Mouse (Mus musculus) lung, embryonic 16.5 days (tissue): ENCODE measurements around the gene 2700049A03Rik. TPM values are rescaled to one million over a fixed set of nuclear protein-coding genes. Genes with fewer than 3 reads are reported as not detected.
"Not testable (repeated sequence)": the region's sequence is repeated elsewhere in the genome, so short reads cannot be mapped to it uniquely, and the experiment has no call there.

Experiments used
- ATAC-seq: fragments of 200-750 bp; cut with Nextera tagmentation; 2 replicates; pipeline ENCODE4 v1.8.0; 2017; ENCODE audit warnings: low read depth, mild to moderate bottlenecking, moderate library complexity
- H3K27ac ChIP-seq: fragments of 300-500 bp; sonication (generic); 2 replicates; pipeline ENCODE4 v1.5.1; 2014; ENCODE audit warnings: mild to moderate bottlenecking, control low read depth, low read length
- H3K27me3 ChIP-seq: fragments of 300-500 bp; sonication (generic); 2 replicates; pipeline ENCODE4 v1.6.1; 2014; ENCODE audit warnings: low read depth, low read length, mixed read lengths; ENCODE audit not compliant: control insufficient read depth, insufficient read depth
- H3K36me3 ChIP-seq: fragments of 300-500 bp; sonication (generic); 2 replicates; pipeline ENCODE4 v1.6.1; 2014; ENCODE audit warnings: low read length; ENCODE audit not compliant: control insufficient read depth, insufficient read depth
- H3K4me1 ChIP-seq: fragments of 300-500 bp; sonication (generic); replicated peaks from 2 replicates; pipeline ENCODE4 v1.6.1; 2014; ENCODE audit warnings: low read length, mixed read lengths; ENCODE audit not compliant: control insufficient read depth, insufficient read depth
- H3K4me2 ChIP-seq: fragments of 300-500 bp; sonication (generic); 2 replicates; pipeline ENCODE4 v1.6.1; 2014; ENCODE audit warnings: low read depth, low read length, control low read depth
- H3K4me3 ChIP-seq: fragments of 300-500 bp; sonication (generic); 2 replicates; pipeline ENCODE4 v1.5.1; 2014; ENCODE audit warnings: mild to moderate bottlenecking, low read length, control low read depth
- H3K9ac ChIP-seq: fragments of 300-500 bp; sonication (generic); 2 replicates; pipeline ENCODE4 v1.6.1; 2014; ENCODE audit warnings: low read length, control low read depth
- H3K9me3 ChIP-seq: fragments of 300-500 bp; sonication (generic); 2 replicates; pipeline ENCODE4 v1.6.1; 2016; ENCODE audit warnings: low read length; ENCODE audit not compliant: control insufficient read depth
- WGBS: fragments of 180-500 bp; shearing (Covaris S2); extraction: QIAGEN DNeasy Blood & Tissue Kit; methylation state at CpG from one replicate; pipeline ENCODE4 v1.1.7; 2014; 5-methylcytosine and 5-hydroxymethylcytosine counted together
- polyA plus RNA-seq: library from polyadenylated mRNA; unstranded; fragments of >200 nt; fragmentation: Nextera tagmentation; extraction: Ambion mirVana; gene quantifications from 2 replicates; pipeline ENCODE4 v1.2.1, GENCODE M21; 2015

The 2700049A03Rik gene
- polyA plus RNA-seq = 15.5 and 18.4 TPM in 2 replicates

GRCm38 (mm10) chr12:71136130-71136973 lies at the start of gene 2700049A03Rik, which contains the start of gene Timm9:
2700049A03Rik (plus strand) TSS chr12:71136848.
Timm9 (minus strand) TSS chr12:71136684.
- Histone ChIP-seq H3K27me3 (no peaks in the 10 kb centered on the region), H3K9ac (peak within 1 kb of the TSS; percentile 85), H3K27ac (peak within 1 kb of the TSS; percentile 63), H3K36me3 (peaks cover 15% of the 10 kb centered on the region), H3K9me3 (no peaks in the 10 kb centered on the region), H3K4me2 (peak within 1 kb of the TSS; percentile 96), H3K4me3 (peak within 1 kb of the TSS; percentile 73), H3K4me1 (peaks cover 19% of the 10 kb centered on the region)
- WGBS = under 1% methylated on average over 52 of the region's 52 CpGs
- ATAC-seq = peak; percentile 92

GRCm38 (mm10) chr12:71104275-71104674 lies 32.4 kb upstream of the 2700049A03Rik start:
- not testable (repeated sequence) for H3K4me1 ChIP-seq, H3K4me3 ChIP-seq, ATAC-seq, H3K36me3 ChIP-seq, H3K9me3 ChIP-seq, H3K4me2 ChIP-seq, H3K27me3 ChIP-seq, H3K27ac ChIP-seq, H3K9ac ChIP-seq
- WGBS = 76% methylated on average over 4 of the region's 4 CpGs

- H3K27me3 ChIP-seq = no peaks in the 10 kb centered on the region
- H3K9ac ChIP-seq = no peak overlapping the region
- H3K4me3 ChIP-seq = no peak overlapping the region
- no peak overlapping the region for H3K27ac ChIP-seq
- ATAC-seq = no peak
- WGBS = 80% methylated on average over 6 of the region's 6 CpGs
- 0 out of 2 replicates have a peak, but pooled peaks cover 4% of the 10 kb centered on the region for H3K4me1 ChIP-seq
- no peaks in the 10 kb centered on the region for H3K36me3 ChIP-seq
- no peaks in the 10 kb centered on the region for H3K9me3 ChIP-seq
- H3K4me2 ChIP-seq = no peak overlapping the region
These were observed 29.4 kb upstream of the 2700049A03Rik start for GRCm38 (mm10) chr12:71107216-71107771.

DNA sequence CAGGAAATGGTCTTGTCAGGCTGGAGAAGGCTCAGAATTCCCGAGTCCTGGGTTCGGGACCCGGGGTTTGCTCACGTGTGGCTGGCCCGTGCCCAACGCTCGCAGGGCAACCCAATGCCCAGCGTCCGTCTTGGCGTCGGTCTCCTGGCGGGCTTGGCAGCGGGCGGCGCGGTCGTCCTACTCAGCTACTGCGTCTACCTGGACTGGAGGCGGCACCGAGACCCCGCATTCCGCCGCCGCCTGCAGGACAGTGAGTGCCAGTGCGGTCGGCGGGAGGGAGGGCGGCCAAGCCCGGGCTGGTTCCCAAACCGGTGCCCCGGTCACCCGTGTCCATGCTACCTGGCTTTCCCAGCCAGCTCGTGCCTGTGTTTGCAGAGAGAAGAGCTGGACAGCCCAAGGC lies 25.3 kb upstream of the 2700049A03Rik start, which contains the start of gene Tomm20l:
Gene Tomm20l (plus strand): TSS at position 98 of the 400 bp plus-strand sequence.
- peak within 1 kb of the TSS; percentile 42 for H3K9ac ChIP-seq
- H3K27me3 ChIP-seq = no peaks in the 10 kb centered on the region
- H3K36me3 ChIP-seq = no peaks in the 10 kb centered on the region
- WGBS = 11% methylated on average over 33 of the region's 33 CpGs
- H3K4me2 ChIP-seq = peak within 1 kb of the TSS; percentile 48
- peaks cover 11% of the 10 kb centered on the region; the same call in 1 of the 2 replicates for H3K4me1 ChIP-seq
- H3K27ac ChIP-seq = no peak within 1 kb of the TSS
- peak within 1 kb of the TSS; percentile 23 for H3K4me3 ChIP-seq
- H3K9me3 ChIP-seq = no peaks in the 10 kb centered on the region
- ATAC-seq = peak; percentile 48

DNA sequence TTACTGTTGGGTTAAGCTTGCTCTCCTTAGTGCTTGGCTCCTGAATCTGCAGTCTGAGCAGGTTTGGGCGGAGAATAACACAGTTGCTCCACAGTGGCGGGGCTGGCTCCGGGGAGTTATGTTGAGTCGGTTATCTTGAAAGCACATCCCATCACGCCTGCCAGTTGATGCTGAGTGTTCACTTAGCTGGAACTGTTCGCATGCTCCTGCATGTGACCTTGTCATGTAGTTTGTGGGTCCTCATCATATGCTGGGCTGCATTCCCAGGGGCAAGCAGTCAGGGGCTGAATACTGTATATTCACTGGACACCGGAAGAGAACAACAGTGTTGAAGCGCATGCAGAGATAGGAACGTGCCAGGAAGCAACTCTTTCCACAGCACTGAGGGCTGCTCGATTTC lies 23.6 kb upstream of the 2700049A03Rik start:
- peak; percentile 44; the same call in 1 of the 2 replicates for ATAC-seq
- no peaks in the 10 kb centered on the region for H3K9me3 ChIP-seq
- peaks cover 11% of the 10 kb centered on the region; the same call in 1 of the 2 replicates for H3K4me1 ChIP-seq
- H3K27ac ChIP-seq = no peak overlapping the region
- H3K4me2 ChIP-seq = peak overlapping the region; percentile 1; the same call in 1 of the 2 replicates
- no peaks in the 10 kb centered on the region for H3K27me3 ChIP-seq
- no peak overlapping the region for H3K4me3 ChIP-seq
- WGBS = 46% methylated on average over 10 of the region's 10 CpGs
- no peaks in the 10 kb centered on the region for H3K36me3 ChIP-seq
- H3K9ac ChIP-seq = no peak overlapping the region

DNA sequence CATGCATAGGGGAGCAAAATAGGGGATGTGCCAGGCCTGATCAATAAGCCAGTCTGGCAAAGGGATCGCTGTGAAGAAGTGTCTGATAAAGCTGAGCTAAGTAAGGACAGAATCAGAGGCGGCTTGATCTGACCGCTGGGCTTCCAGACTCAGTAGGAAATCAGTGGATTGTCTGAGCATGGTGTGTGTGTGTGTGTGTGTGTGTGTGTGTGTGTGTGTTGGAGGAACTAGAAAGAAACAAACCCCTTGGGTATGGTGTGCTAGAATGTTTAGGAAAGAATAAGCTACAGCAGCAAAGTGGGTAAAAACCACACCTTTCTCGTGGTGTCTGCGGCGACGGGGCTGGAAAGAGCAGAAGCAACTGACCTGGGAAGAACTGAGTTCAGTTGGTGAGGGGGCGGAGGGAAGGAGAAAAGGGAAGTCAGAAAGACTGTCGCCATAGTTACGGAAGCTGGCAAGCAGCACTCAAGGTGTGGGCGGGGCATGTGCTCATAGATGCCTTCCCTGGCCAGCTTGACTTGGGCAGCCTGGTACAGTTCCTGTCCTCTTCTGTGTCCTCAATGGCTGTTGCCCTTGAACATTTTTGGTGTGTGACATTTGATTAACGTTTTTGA lies 22.9 kb upstream of the 2700049A03Rik start:
- peak; percentile 79 for ATAC-seq

GRCm38 (mm10) chr12:71116411-71116810 lies 20.2 kb upstream of the 2700049A03Rik start:
- no peak for ATAC-seq
- no peaks in the 10 kb centered on the region for H3K9me3 ChIP-seq
- no peak overlapping the region for H3K9ac ChIP-seq
- H3K4me2 ChIP-seq = no peak overlapping the region
- peaks cover 10% of the 10 kb centered on the region; the same call in 1 of the 2 replicates for H3K4me1 ChIP-seq
- H3K27ac ChIP-seq = no peak overlapping the region
- H3K36me3 ChIP-seq = no peaks in the 10 kb centered on the region
- WGBS = 78% methylated on average over 5 of the region's 5 CpGs
- H3K27me3 ChIP-seq = no peaks in the 10 kb centered on the region
- no peak overlapping the region for H3K4me3 ChIP-seq

More for the DNA sequence above, 22.9 kb upstream of the 2700049A03Rik start:
- Histone ChIP-seq H3K4me2 (peak overlapping the region; percentile 2; the same call in 1 of the 2 replicates), H3K4me3 (no peak overlapping the region), H3K36me3 (no peaks in the 10 kb centered on the region), H3K27ac (no peak overlapping the region), H3K9me3 (no peaks in the 10 kb centered on the region), H3K27me3 (no peaks in the 10 kb centered on the region), H3K9ac (0 out of 2 replicates have a peak overlapping the region, but pooled peaks have one; percentile 3), H3K4me1 (peaks cover 11% of the 10 kb centered on the region; the same call in 1 of the 2 replicates)
- WGBS = 28% methylated on average over 12 of the region's 12 CpGs

DNA sequence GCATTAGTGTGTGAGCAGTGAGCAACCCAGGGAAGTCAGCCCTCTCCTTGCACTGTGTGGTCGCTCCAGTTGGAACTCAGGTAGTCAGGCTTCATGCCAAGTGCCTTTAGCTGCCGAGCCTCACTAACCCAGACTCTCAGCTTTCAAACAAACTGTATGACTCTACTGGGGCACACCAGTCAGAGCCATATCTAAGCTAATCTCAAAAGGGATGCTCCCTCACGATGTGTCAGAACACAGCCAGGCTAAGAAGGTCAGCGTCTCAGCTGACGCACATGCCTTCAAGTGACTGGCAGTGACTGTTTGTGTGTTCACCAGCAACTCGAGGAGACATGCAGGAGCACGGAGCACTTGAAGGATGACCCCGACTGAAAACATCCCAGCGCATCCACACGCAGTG lies 13.9 kb upstream of the 2700049A03Rik start:
- peaks cover 15% of the 10 kb centered on the region; the same call in 1 of the 2 replicates for H3K36me3 ChIP-seq
- no peaks in the 10 kb centered on the region for H3K4me1 ChIP-seq
- no peak overlapping the region for H3K4me2 ChIP-seq
- no peak for ATAC-seq
- H3K9ac ChIP-seq = no peak overlapping the region
- no peaks in the 10 kb centered on the region for H3K27me3 ChIP-seq
- 85% methylated on average over 10 of the region's 10 CpGs for WGBS
- H3K9me3 ChIP-seq = no peaks in the 10 kb centered on the region
- no peak overlapping the region for H3K27ac ChIP-seq
- H3K4me3 ChIP-seq = no peak overlapping the region

DNA sequence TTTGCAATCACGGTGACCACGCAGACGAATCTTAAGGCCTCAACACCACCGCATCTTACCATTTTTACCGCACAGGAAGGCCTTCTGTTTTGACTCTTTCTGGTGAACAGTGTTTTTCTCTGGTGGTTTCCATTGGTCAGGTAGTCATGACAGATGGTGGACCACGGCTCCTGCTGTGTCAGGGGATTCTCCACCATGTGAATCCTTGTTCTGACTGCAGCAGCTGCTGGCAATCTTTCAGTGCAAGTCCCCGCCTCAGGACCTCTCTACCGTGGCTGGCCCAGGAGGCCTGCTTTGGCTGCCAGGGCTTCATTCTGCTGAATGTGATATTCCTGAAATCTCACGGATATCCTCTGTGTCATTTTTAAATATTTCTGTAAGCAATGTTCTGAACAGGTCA lies 13.4 kb upstream of the 2700049A03Rik start:
- Histone ChIP-seq H3K36me3 (peaks cover 15% of the 10 kb centered on the region; the same call in 1 of the 2 replicates), H3K9ac (no peak overlapping the region), H3K4me2 (no peak overlapping the region), H3K4me1 (no peaks in the 10 kb centered on the region), H3K27me3 (no peaks in the 10 kb centered on the region), H3K4me3 (no peak overlapping the region), H3K27ac (no peak overlapping the region), H3K9me3 (no peaks in the 10 kb centered on the region)
- no peak for ATAC-seq
- WGBS = 83% methylated on average over 9 of the region's 9 CpGs
